Mouse (Mus musculus) spleen, adult 2 months (tissue): ENCODE results near the gene Pdzk1.

ENCODE experiments used
- CTCF ChIP-seq: fragments of 200-500 bp; IDR thresholded peaks from 2 replicates; pipeline ENCODE4 v1.5.1; 2011; ENCODE audit warnings: mild to moderate bottlenecking, inconsistent platforms; ENCODE audit not compliant: insufficient read depth, insufficient read length, insufficient replicate concordance; ENCODE audit errors: extremely low read depth
- POLR2A ChIP-seq: fragments of 200-500 bp; IDR thresholded peaks from 2 replicates; pipeline ENCODE4 v1.6.1; 2011; ENCODE audit warnings: low read depth, low read length, inconsistent platforms

DNA sequence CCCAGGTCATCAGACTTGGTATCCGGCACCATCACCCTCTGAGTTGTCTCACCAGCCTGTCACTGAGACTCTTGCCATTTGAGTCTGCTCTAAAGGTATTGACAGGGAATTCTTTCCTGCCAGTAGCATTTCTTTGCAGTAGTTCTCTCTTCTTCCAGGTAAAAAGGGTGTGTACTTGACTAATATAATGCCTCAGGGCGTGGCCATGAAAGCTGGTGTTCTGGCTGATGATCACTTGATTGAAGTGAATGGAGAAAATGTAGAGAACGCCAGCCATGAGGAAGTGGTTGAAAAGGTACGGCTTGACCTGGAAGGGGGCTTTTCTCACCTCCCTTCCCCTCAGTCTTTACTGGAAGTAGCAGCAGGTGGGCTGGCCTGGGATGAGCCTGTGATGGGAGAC is 25.3 kb downstream of the Pdzk1 start:
- no peak for TF ChIP-seq POLR2A
- TF ChIP-seq CTCF = no peak
